Mouse (Mus musculus): ENCODE data around the gene Bdh1. TPM values are rescaled to one million over a fixed set of nuclear protein-coding genes. Genes with fewer than 3 reads are reported as not detected.
"Not testable (repeated sequence)": the region's sequence is repeated elsewhere in the genome, so short reads cannot be mapped to it uniquely, and the experiment has no call there.

Bdh1 gene
- polyA plus RNA-seq (2014; fragmentation: Nextera tagmentation; extraction: Ambion mirVana): 30.0 TPM in 2 replicates

- no peak within 1 kb of the TSS for H3K4me3 ChIP-seq (ENCODE audit: low read depth, low read length)
- H3K4me1 ChIP-seq (ENCODE audit: control insufficient read depth, insufficient read depth, low read length): no peaks in the 10 kb centered on the region
- H3K9me3 ChIP-seq (ENCODE audit: control insufficient read depth, low read depth, low read length): no peaks in the 10 kb centered on the region
- H3K27ac ChIP-seq (ENCODE audit: low read length): no peak within 1 kb of the TSS
- H3K36me3 ChIP-seq (ENCODE audit: control insufficient read depth, insufficient read depth, low read length): no peaks in the 10 kb centered on the region
- 52% methylated on average over 9 of the region's 9 CpGs for WGBS
- no peak within 1 kb of the TSS for H3K9ac ChIP-seq (replicated peaks; ENCODE audit: low read depth, low read length)
- ATAC-seq (ENCODE audit: insufficient number of reproducible peaks, insufficient read depth, low FRiP score, low read depth): no peak
- no peak within 1 kb of the TSS for H3K4me2 ChIP-seq (replicated peaks; ENCODE audit: low read depth, low read length)
- H3K27me3 ChIP-seq (ENCODE audit: control insufficient read depth, insufficient read depth, low read length): no peaks in the 10 kb centered on the region
Measured at GRCm38 (mm10) chr16:31422000-31422399, at the start of gene Bdh1. Bdh1 (plus strand) TSS chr16:31422280.

GRCm38 (mm10) chr16:31372316-31372715 is 49.8 kb upstream of the Bdh1 start:
- H3K4me1 ChIP-seq (ENCODE audit: control insufficient read depth, insufficient read depth, low read length); H3K36me3 ChIP-seq (ENCODE audit: control insufficient read depth, insufficient read depth, low read length); H3K4me3 ChIP-seq (ENCODE audit: low read depth, low read length); H3K27me3 ChIP-seq (ENCODE audit: control insufficient read depth, insufficient read depth, low read length); H3K27ac ChIP-seq (ENCODE audit: low read length); H3K9me3 ChIP-seq (ENCODE audit: control insufficient read depth, low read depth, low read length); H3K4me2 ChIP-seq (replicated peaks; ENCODE audit: low read depth, low read length); H3K9ac ChIP-seq (replicated peaks; ENCODE audit: low read depth, low read length); ATAC-seq (ENCODE audit: insufficient number of reproducible peaks, insufficient read depth, low FRiP score, low read depth): not testable (repeated sequence)
- WGBS: 85% methylated on average over 3 of the region's 3 CpGs

GRCm38 (mm10) chr16:31375877-31376582 is 46.0 kb upstream of the Bdh1 start:
- not testable (repeated sequence) for H3K4me1 ChIP-seq (ENCODE audit: control insufficient read depth, insufficient read depth, low read length); H3K4me2 ChIP-seq (replicated peaks; ENCODE audit: low read depth, low read length); H3K36me3 ChIP-seq (ENCODE audit: control insufficient read depth, insufficient read depth, low read length); H3K9ac ChIP-seq (replicated peaks; ENCODE audit: low read depth, low read length); H3K9me3 ChIP-seq (ENCODE audit: control insufficient read depth, low read depth, low read length); H3K27me3 ChIP-seq (ENCODE audit: control insufficient read depth, insufficient read depth, low read length); H3K27ac ChIP-seq (ENCODE audit: low read length); ATAC-seq (ENCODE audit: insufficient number of reproducible peaks, insufficient read depth, low FRiP score, low read depth); H3K4me3 ChIP-seq (ENCODE audit: low read depth, low read length)
- WGBS: 78% methylated on average over 4 of the region's 4 CpGs

- ATAC-seq (ENCODE audit: insufficient number of reproducible peaks, insufficient read depth, low FRiP score, low read depth); H3K9ac ChIP-seq (replicated peaks; ENCODE audit: low read depth, low read length); H3K9me3 ChIP-seq (ENCODE audit: control insufficient read depth, low read depth, low read length); H3K27ac ChIP-seq (ENCODE audit: low read length); H3K4me2 ChIP-seq (replicated peaks; ENCODE audit: low read depth, low read length); H3K27me3 ChIP-seq (ENCODE audit: control insufficient read depth, insufficient read depth, low read length); H3K4me3 ChIP-seq (ENCODE audit: low read depth, low read length); H3K36me3 ChIP-seq (ENCODE audit: control insufficient read depth, insufficient read depth, low read length); H3K4me1 ChIP-seq (ENCODE audit: control insufficient read depth, insufficient read depth, low read length): not testable (repeated sequence)
- 82% methylated on average over 3 of the region's 3 CpGs for WGBS
Measured at GRCm38 (mm10) chr16:31388269-31388668, 33.8 kb upstream of the Bdh1 start.

GRCm38 (mm10) chr16:31399231-31399630 is 22.8 kb upstream of the Bdh1 start:
- no peak overlapping the region for H3K9ac ChIP-seq (replicated peaks; ENCODE audit: low read depth, low read length)
- H3K36me3 ChIP-seq (ENCODE audit: control insufficient read depth, insufficient read depth, low read length): no peaks in the 10 kb centered on the region
- 78% methylated on average over 2 of the region's 2 CpGs for WGBS
- H3K27ac ChIP-seq (ENCODE audit: low read length): no peak overlapping the region
- H3K4me2 ChIP-seq (replicated peaks; ENCODE audit: low read depth, low read length): no peak overlapping the region
- no peaks in the 10 kb centered on the region for H3K27me3 ChIP-seq (ENCODE audit: control insufficient read depth, insufficient read depth, low read length)
- no peak overlapping the region for H3K4me3 ChIP-seq (ENCODE audit: low read depth, low read length)
- no peak for ATAC-seq (ENCODE audit: insufficient number of reproducible peaks, insufficient read depth, low FRiP score, low read depth)
- H3K4me1 ChIP-seq (ENCODE audit: control insufficient read depth, insufficient read depth, low read length): no peaks in the 10 kb centered on the region
- H3K9me3 ChIP-seq (ENCODE audit: control insufficient read depth, low read depth, low read length): no peaks in the 10 kb centered on the region

- Histone ChIP-seq H3K4me1 (ENCODE audit: control insufficient read depth, insufficient read depth, low read length) (no peaks in the 10 kb centered on the region), H3K4me3 (ENCODE audit: low read depth, low read length) (no peak overlapping the region), H3K27me3 (ENCODE audit: control insufficient read depth, insufficient read depth, low read length) (no peaks in the 10 kb centered on the region), H3K36me3 (ENCODE audit: control insufficient read depth, insufficient read depth, low read length) (no peaks in the 10 kb centered on the region), H3K4me2 (replicated peaks; ENCODE audit: low read depth, low read length) (no peak overlapping the region), H3K9ac (replicated peaks; ENCODE audit: low read depth, low read length) (no peak overlapping the region), H3K9me3 (ENCODE audit: control insufficient read depth, low read depth, low read length) (no peaks in the 10 kb centered on the region), H3K27ac (ENCODE audit: low read length) (no peak overlapping the region)
- ATAC-seq (ENCODE audit: insufficient number of reproducible peaks, insufficient read depth, low FRiP score, low read depth): no peak
- 90% methylated on average over 11 of the region's 11 CpGs for WGBS
Measured at GRCm38 (mm10) chr16:31400908-31401692, 21.0 kb upstream of the Bdh1 start.

GRCm38 (mm10) chr16:31402096-31402495 is 20.0 kb upstream of the Bdh1 start:
- Histone ChIP-seq H3K9ac (replicated peaks; ENCODE audit: low read depth, low read length) (no peak overlapping the region), H3K27ac (ENCODE audit: low read length) (no peak overlapping the region), H3K9me3 (ENCODE audit: control insufficient read depth, low read depth, low read length) (no peaks in the 10 kb centered on the region), H3K36me3 (ENCODE audit: control insufficient read depth, insufficient read depth, low read length) (no peaks in the 10 kb centered on the region), H3K4me3 (ENCODE audit: low read depth, low read length) (no peak overlapping the region), H3K27me3 (ENCODE audit: control insufficient read depth, insufficient read depth, low read length) (no peaks in the 10 kb centered on the region), H3K4me2 (replicated peaks; ENCODE audit: low read depth, low read length) (no peak overlapping the region), H3K4me1 (ENCODE audit: control insufficient read depth, insufficient read depth, low read length) (no peaks in the 10 kb centered on the region)
- WGBS: 38% methylated on average over 8 of the region's 8 CpGs
- ATAC-seq (ENCODE audit: insufficient number of reproducible peaks, insufficient read depth, low FRiP score, low read depth): no peak

GRCm38 (mm10) chr16:31403971-31404370 is 18.1 kb upstream of the Bdh1 start:
- Histone ChIP-seq H3K9me3 (ENCODE audit: control insufficient read depth, low read depth, low read length) (no peaks in the 10 kb centered on the region), H3K4me2 (replicated peaks; ENCODE audit: low read depth, low read length) (no peak overlapping the region), H3K4me3 (ENCODE audit: low read depth, low read length) (no peak overlapping the region), H3K27me3 (ENCODE audit: control insufficient read depth, insufficient read depth, low read length) (no peaks in the 10 kb centered on the region), H3K36me3 (ENCODE audit: control insufficient read depth, insufficient read depth, low read length) (no peaks in the 10 kb centered on the region), H3K27ac (ENCODE audit: low read length) (no peak overlapping the region), H3K4me1 (ENCODE audit: control insufficient read depth, insufficient read depth, low read length) (no peaks in the 10 kb centered on the region), H3K9ac (replicated peaks; ENCODE audit: low read depth, low read length) (no peak overlapping the region)
- no peak for ATAC-seq (ENCODE audit: insufficient number of reproducible peaks, insufficient read depth, low FRiP score, low read depth)
- 81% methylated on average over 4 of the region's 4 CpGs for WGBS

Data from stomach, embryonic 14.5 days (tissue).